Mouse (Mus musculus) lung, embryonic 14.5 days (tissue): Measurements from ENCODE around the gene Icmt. TPM values are rescaled to one million over a fixed set of nuclear protein-coding genes. Genes with fewer than 3 reads are reported as not detected.

Source experiments
- ATAC-seq: fragments of 200-750 bp; cut with Nextera tagmentation; 2 replicates; pipeline ENCODE4 v1.8.0; 2017; ENCODE audit warnings: mild to moderate bottlenecking, moderate TSS enrichment, moderate library complexity; ENCODE audit not compliant: insufficient read depth
- DNase-seq: peaks from one replicate; pipeline ENCODE4 v3.0.0-alpha.2; 2015
- H3K27ac ChIP-seq: fragments of 300-500 bp; sonication (generic); 2 replicates; pipeline ENCODE4 v1.5.1; 2014; ENCODE audit warnings: low read depth, mild to moderate bottlenecking, moderate library complexity
- H3K27me3 ChIP-seq: fragments of 300-500 bp; sonication (generic); 2 replicates; pipeline ENCODE4 v1.6.1; 2014; ENCODE audit warnings: low read length, control low read depth; ENCODE audit not compliant: insufficient read depth
- H3K36me3 ChIP-seq: fragments of 300-500 bp; sonication (generic); 2 replicates; pipeline ENCODE4 v1.6.1; 2014; ENCODE audit warnings: control low read depth; ENCODE audit not compliant: insufficient read depth
- H3K4me1 ChIP-seq: fragments of 300-500 bp; sonication (generic); 2 replicates; pipeline ENCODE4 v1.6.1; 2014; ENCODE audit warnings: antibody characterized with exemption, control low read depth; ENCODE audit not compliant: insufficient read depth
- H3K4me2 ChIP-seq: fragments of 300-500 bp; sonication (generic); 2 replicates; pipeline ENCODE4 v1.6.1; 2014; ENCODE audit warnings: mild to moderate bottlenecking
- H3K4me3 ChIP-seq: fragments of 300-500 bp; sonication (generic); 2 replicates; pipeline ENCODE4 v1.5.1; 2014; ENCODE audit warnings: low read depth, low read length
- H3K9ac ChIP-seq: fragments of 300-500 bp; sonication (generic); 2 replicates; pipeline ENCODE4 v1.6.1; 2014
- H3K9me3 ChIP-seq: fragments of 300-500 bp; sonication (generic); 2 replicates; pipeline ENCODE4 v1.6.1; 2016; ENCODE audit warnings: low read depth, low read length, control low read depth
- CTCF ChIP-seq: IDR thresholded peaks from 2 replicates; pipeline ENCODE4 v1.5.1; 2016; ENCODE audit warnings: antibody characterized with exemption, low read depth
- WGBS: fragments of 180-500 bp; shearing (Covaris S2); extraction: QIAGEN DNeasy Blood & Tissue Kit; methylation state at CpG from one replicate; pipeline ENCODE4 v1.1.7; 2014; 5-methylcytosine and 5-hydroxymethylcytosine counted together
- polyA plus RNA-seq: library from polyadenylated mRNA; unstranded; fragments of >200 nt; fragmentation: Nextera tagmentation; extraction: Ambion mirVana; gene quantifications from 2 replicates; pipeline ENCODE4 v1.2.1, GENCODE M21; 2014

The Icmt gene
- polyA plus RNA-seq, 1 experiment from 2014 or later: 31.8 TPM

DNA sequence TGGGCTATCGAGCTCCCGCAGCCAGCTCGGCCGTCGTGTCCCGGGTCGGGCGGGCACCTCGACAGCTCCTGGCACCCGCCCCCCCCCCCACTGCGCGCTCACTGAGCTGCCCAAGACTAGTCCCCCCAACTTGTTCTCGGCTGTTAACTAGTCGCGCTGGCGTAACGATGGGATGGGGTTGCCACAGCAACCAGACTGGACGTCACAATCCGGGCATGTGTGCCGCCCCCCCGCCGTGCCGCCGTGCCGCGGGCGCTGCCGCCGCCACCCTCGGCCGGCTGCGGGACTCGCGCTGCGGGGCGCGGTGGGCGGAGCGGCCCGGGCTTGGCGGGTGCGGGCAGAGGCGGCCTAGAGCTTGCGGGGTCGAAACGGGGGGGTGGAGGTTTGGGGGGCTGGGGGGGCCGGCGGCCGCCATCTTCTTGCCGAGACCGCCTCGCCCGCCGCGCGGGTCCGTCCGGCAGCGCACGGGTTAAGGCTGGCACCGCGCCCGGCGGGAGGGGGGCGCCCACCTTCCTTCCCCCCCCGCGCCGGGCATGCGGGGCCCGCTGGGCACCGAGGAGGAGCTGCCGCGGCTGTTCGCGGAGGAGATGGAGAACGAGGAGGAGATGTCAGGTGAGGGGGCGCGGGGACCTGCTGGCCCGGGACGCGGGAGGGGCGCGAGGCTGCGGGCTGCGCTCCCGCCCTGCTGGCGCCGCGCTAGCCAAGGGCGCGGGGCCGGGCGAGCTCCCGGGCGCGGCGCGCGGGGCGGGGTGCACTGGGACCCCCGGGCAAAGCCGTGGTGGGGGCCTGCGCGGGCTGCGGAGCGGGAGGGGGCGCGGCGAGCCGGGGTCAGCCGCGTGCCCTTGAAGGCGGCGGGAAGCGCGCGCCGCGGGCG, 41.6 kb downstream of the Icmt start, which contains the start of gene Chd5:
Gene Chd5 (plus strand): TSS at position 233 of the 874 bp plus-strand sequence.
- Histone ChIP-seq H3K4me2 (peak within 1 kb of the TSS; percentile 98), H3K36me3 (peaks cover 21% of the 10 kb centered on the region), H3K27me3 (peaks cover 56% of the 10 kb centered on the region), H3K4me1 (no peaks in the 10 kb centered on the region), H3K27ac (no peak within 1 kb of the TSS), H3K9me3 (no peaks in the 10 kb centered on the region), H3K4me3 (peak within 1 kb of the TSS; percentile 55), H3K9ac (peak within 1 kb of the TSS; percentile 46)
- DNase-seq: no peak
- WGBS: under 1% methylated on average over 99 of the region's 120 CpGs
- TF ChIP-seq CTCF: no peak
- no peak for ATAC-seq

GRCm38 (mm10) chr4:152339293-152339790, 42.3 kb downstream of the Icmt start:
- peaks cover 56% of the 10 kb centered on the region for H3K27me3 ChIP-seq
- DNase-seq (no peak), ATAC-seq (no peak)

GRCm38 (mm10) chr4:152340584-152341284, 43.7 kb downstream of the Icmt start:
- WGBS: 35% methylated on average over 15 of the region's 15 CpGs
- Histone ChIP-seq H3K4me1 (no peaks in the 10 kb centered on the region), H3K36me3 (peaks cover 2% of the 10 kb centered on the region; the same call in 1 of the 2 replicates), H3K4me3 (no peak overlapping the region), H3K9ac (no peak overlapping the region), H3K27ac (no peak overlapping the region), H3K27me3 (peaks cover 56% of the 10 kb centered on the region), H3K4me2 (no peak overlapping the region), H3K9me3 (no peaks in the 10 kb centered on the region)
- ATAC-seq (no peak; the same call in 1 of the 2 replicates), DNase-seq (peak; percentile 41)
- no peak for TF ChIP-seq CTCF

More at GRCm38 (mm10) chr4:152339293-152339790, 42.3 kb downstream of the Icmt start:
- no peak overlapping the region for H3K27ac ChIP-seq
- no peaks in the 10 kb centered on the region for H3K4me1 ChIP-seq
- TF ChIP-seq CTCF: no peak
- peak overlapping the region; percentile 46; the same call in 1 of the 2 replicates for H3K9ac ChIP-seq
- no peaks in the 10 kb centered on the region for H3K9me3 ChIP-seq
- H3K4me3 ChIP-seq: peak overlapping the region; percentile 55
- WGBS: 4% methylated on average over 15 of the region's 26 CpGs
- H3K36me3 ChIP-seq: peaks cover 14% of the 10 kb centered on the region
- peak overlapping the region; percentile 98 for H3K4me2 ChIP-seq

DNA sequence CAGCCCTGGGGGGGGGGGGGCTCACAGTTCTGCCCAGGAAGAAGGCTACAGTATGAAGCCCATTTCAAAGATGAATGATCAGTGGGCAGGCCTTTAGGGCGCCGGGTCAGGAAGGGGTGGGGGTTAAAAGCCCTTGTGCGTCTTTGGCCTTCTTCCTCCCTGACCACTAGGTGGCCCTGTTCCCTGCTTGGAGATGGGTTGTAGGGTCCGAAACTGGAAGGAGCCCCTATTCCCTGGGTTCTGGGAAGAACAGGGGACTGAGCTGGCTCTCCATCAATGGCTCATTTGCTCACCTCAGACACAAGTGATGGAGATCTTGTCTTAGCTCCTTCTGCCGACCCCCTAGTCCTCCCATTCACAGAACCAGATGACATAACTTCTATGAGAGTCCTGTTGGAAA, 46.3 kb downstream of the Icmt start:
- Histone ChIP-seq H3K27ac (no peak overlapping the region), H3K36me3 (no peaks in the 10 kb centered on the region), H3K4me2 (no peak overlapping the region), H3K27me3 (peaks cover 39% of the 10 kb centered on the region), H3K4me3 (no peak overlapping the region), H3K4me1 (no peaks in the 10 kb centered on the region), H3K9me3 (no peaks in the 10 kb centered on the region), H3K9ac (no peak overlapping the region)
- peak; percentile 70 for TF ChIP-seq CTCF
- DNase-seq: peak; percentile 57
- no peak for ATAC-seq
- 16% methylated on average over 5 of the region's 5 CpGs for WGBS

DNA sequence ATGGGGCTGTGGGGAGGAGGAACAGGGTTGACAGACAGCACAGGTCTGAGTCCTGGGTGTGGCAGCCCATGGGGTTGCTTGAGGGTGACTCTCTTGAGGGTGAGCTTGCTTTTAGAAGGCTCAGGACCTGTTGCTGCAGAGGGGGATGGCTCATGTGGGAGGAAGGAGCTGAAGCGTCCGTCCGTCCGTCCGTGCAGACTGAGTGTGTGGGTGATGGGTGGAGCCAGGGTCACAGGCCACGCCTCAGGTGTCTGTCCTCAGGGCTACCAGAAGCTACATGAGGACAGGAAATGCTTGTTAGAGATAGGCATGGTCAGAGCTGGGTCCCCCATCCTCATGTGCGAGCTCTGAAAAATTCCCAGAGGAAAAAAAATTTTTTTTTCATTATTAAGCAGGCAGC, 47.6 kb downstream of the Icmt start:
- Histone ChIP-seq H3K4me2 (no peak overlapping the region), H3K27me3 (peaks cover 26% of the 10 kb centered on the region), H3K36me3 (no peaks in the 10 kb centered on the region), H3K4me1 (no peaks in the 10 kb centered on the region), H3K9me3 (no peaks in the 10 kb centered on the region), H3K27ac (no peak overlapping the region), H3K4me3 (no peak overlapping the region), H3K9ac (no peak overlapping the region)
- DNase-seq: no peak
- ATAC-seq: no peak
- no peak for TF ChIP-seq CTCF
- WGBS: 40% methylated on average over 7 of the region's 7 CpGs

DNA sequence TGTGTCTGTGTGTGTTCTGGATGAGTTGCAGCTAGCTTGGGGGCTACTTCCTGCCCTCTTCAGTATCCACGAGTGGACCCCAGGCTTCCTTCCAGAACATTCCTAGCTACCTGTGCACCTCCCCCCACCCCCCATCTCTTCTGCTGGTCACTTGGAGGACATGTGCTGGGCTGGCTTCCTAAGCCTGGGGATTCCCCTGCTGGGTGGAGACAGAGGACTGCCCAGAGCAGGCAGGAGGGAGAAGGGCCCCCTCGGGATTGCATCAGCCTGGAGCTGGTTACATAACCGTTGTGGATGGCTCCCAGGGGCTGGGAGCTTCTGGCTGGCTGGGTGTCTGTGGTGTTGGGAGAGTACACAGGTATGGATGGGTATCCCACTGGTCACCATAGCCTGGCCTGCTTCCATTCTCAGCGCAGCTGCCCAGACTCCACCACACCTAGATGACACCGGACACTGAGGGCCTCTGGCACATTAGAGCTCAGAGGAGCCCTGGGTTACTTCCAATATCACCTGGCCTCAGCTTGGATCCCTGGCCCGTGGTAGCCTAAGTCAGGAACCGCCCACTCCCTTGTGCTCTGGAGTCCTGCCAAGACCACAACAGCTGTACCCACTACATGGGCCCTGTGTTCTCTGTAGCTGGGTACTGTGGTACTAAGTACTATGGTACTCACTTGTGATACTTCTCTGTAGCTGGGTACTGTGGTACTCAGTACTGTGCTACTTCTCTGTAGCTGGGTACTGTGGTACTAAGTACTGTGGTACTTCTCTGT, 48.3 kb downstream of the Icmt start:
- Histone ChIP-seq H3K9ac (no peak overlapping the region), H3K4me1 (no peaks in the 10 kb centered on the region), H3K4me2 (no peak overlapping the region), H3K27ac (no peak overlapping the region), H3K9me3 (no peaks in the 10 kb centered on the region), H3K4me3 (no peak overlapping the region), H3K27me3 (peaks cover 26% of the 10 kb centered on the region), H3K36me3 (no peaks in the 10 kb centered on the region)
- WGBS: 34% methylated on average over 7 of the region's 7 CpGs
- ATAC-seq: peak; percentile 42; the same call in 1 of the 2 replicates
- no peak for TF ChIP-seq CTCF
- no peak for DNase-seq
